Mouse (Mus musculus) heart, adult 2 months (tissue): Measurements from ENCODE around the gene Tmem245.

ENCODE experiments used
- CTCF ChIP-seq: fragments of 200-600 bp; IDR thresholded peaks from 2 replicates; pipeline ENCODE4 v1.8.1; 2022; ENCODE audit warnings: antibody characterized with exemption, mild to moderate bottlenecking, moderate library complexity
- POLR2A ChIP-seq: fragments of 200-500 bp; IDR thresholded peaks from 2 replicates; pipeline ENCODE4 v1.6.1; 2011; ENCODE audit warnings: mild to moderate bottlenecking, low read depth, low read length, control low read depth; ENCODE audit not compliant: insufficient read depth

- TF ChIP-seq CTCF (no peak), POLR2A (no peak)
These were observed 81.3 kb downstream of the Tmem245 start for GRCm38 (mm10) chr4:56865971-56866370.
